Mouse (Mus musculus): ENCODE results near the gene Olfr325. TPM values are rescaled to one million over a fixed set of nuclear protein-coding genes. Genes with fewer than 3 reads are reported as not detected.
"Not testable (repeated sequence)": the region's sequence is repeated elsewhere in the genome, so short reads cannot be mapped to it uniquely, and the experiment has no call there.

Olfr325 gene
- not detected in 2 replicates for total RNA-seq (2014; rRNA removed)
- not detected in 2 replicates for polyA plus RNA-seq (2015; fragmentation: Nextera tagmentation; extraction: Ambion mirVana)

DNA sequence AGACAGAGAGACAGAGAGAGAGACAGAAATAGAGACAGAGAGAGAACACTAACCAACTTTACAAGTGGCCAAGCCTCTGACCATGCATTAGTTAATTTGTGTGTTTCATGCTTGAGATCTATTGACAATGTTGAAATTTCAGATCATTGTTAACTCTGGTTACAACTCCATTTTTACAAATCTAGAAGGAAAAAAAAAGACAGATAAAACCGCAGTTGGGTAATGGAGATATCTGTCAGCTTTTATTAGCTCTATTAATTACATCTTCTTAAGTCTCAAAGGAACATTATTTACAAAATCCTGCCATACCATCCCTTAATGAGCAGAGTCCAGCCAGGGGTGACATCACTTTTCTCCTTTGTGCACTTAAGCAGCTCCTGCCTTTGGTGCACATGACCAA, at the start of gene Olfr325:
TSS of gene Olfr325 (plus strand) at position 301 of the 400 bp plus-strand sequence.
- DNase-seq (no peak), ATAC-seq (no peak)
- Histone ChIP-seq H3K27ac (ENCODE audit: low read depth, low read length) (no peak within 1 kb of the TSS), H3K36me3 (ENCODE audit: insufficient read depth) (no peaks in the 10 kb centered on the region), H3K4me2 (ENCODE audit: low read depth) (no peak within 1 kb of the TSS), H3K9ac (no peak within 1 kb of the TSS), H3K9me3 (ENCODE audit: low read length) (no peaks in the 10 kb centered on the region), H3K27me3 (ENCODE audit: insufficient read depth, low read length) (no peaks in the 10 kb centered on the region), H3K4me3 (ENCODE audit: low read depth, low read length) (no peak within 1 kb of the TSS), H3K4me1 (ENCODE audit: insufficient read depth) (no peaks in the 10 kb centered on the region)
- no peak for TF ChIP-seq CTCF (IDR thresholded peaks at IDR 0.05; ENCODE audit: low read depth)
- 58% methylated on average over 1 of the region's 1 CpGs for WGBS

DNA sequence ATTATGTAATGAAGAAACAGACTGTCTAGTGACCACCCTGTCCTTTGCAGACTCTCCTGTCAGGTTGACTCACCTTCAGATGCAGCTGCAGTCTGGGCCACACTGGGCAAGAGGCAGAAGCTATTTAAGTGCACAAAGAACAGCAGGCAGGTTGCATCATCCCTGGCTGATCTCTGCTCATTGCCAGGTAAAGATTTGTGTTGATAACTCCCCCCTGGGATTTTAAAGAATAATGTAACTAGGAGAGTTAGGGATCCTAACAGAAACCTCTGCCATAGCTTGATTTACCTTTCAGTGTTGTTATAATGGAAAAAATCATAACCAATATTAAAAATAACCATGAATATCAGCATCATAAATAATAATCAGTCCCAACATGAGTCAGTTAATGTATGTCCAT, 42.8 kb upstream of the Olfr325 start, which contains the start of gene Olfr330:
TSS of gene Olfr330 (minus strand) at position 101 of the 400 bp plus-strand sequence.
- DNase-seq; H3K27ac ChIP-seq (ENCODE audit: low read depth, low read length); H3K27me3 ChIP-seq (ENCODE audit: insufficient read depth, low read length); ATAC-seq; H3K9ac ChIP-seq; H3K4me1 ChIP-seq (ENCODE audit: insufficient read depth); H3K36me3 ChIP-seq (ENCODE audit: insufficient read depth); H3K4me2 ChIP-seq (ENCODE audit: low read depth); H3K9me3 ChIP-seq (ENCODE audit: low read length); H3K4me3 ChIP-seq (ENCODE audit: low read depth, low read length): not testable (repeated sequence)

DNA sequence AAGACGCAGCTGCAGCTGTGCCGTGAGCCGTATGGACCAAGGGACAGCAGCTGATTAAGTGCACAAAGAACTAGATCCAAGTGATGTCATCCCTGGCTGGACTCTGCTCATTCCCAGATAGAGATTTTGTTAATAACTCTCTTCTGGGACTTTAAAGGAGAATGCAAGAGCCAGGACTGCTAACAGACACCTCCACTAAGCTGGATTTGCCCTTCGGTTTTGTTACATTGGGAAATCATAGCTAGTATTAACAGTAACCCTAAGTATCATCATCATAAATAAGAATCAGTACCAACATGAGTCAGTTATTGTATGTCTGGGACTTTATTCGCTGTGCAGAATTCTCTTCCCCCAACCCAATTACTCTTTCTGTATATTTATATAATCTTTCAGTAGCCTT, 31.2 kb upstream of the Olfr325 start, which contains the start of gene Olfr329-ps:
TSS of gene Olfr329-ps (minus strand) at position 101 of the 400 bp plus-strand sequence.
- Histone ChIP-seq H3K9ac (no peak within 1 kb of the TSS), H3K36me3 (ENCODE audit: insufficient read depth) (no peaks in the 10 kb centered on the region), H3K27ac (ENCODE audit: low read depth, low read length) (no peak within 1 kb of the TSS), H3K9me3 (ENCODE audit: low read length) (no peaks in the 10 kb centered on the region), H3K4me3 (ENCODE audit: low read depth, low read length) (no peak within 1 kb of the TSS), H3K4me2 (ENCODE audit: low read depth) (no peak within 1 kb of the TSS), H3K27me3 (ENCODE audit: insufficient read depth, low read length) (no peaks in the 10 kb centered on the region), H3K4me1 (ENCODE audit: insufficient read depth) (no peaks in the 10 kb centered on the region)
- TF ChIP-seq CTCF (IDR thresholded peaks at IDR 0.05; ENCODE audit: low read depth), result no peak
- ATAC-seq (no peak), DNase-seq (no peak)
- 71% methylated on average over 5 of the region's 5 CpGs for WGBS

DNA sequence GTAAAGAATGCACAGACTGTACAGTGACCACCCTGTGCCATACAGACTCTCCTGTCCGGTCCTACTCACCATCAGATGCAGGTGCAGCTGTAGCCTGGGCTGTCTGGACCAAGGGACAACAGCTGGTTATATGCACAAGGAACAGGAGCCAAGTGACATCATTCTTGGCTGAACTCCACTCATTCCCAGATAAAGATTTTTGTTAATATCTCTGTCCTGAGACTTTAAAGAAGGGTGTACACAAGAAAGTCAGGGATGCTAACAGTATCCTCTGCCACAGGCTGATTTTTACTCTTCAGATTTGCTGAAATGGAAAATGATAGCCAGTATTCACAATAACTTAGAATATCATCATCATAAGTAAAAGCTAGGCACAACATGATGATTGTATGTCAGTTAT, 22.0 kb upstream of the Olfr325 start, which contains the start of gene Olfr328:
TSS of gene Olfr328 (minus strand) at position 101 of the 400 bp plus-strand sequence.
- no peaks in the 10 kb centered on the region for H3K27me3 ChIP-seq (ENCODE audit: insufficient read depth, low read length)
- TF ChIP-seq CTCF (IDR thresholded peaks at IDR 0.05; ENCODE audit: low read depth), result no peak
- no peak within 1 kb of the TSS for H3K27ac ChIP-seq (ENCODE audit: low read depth, low read length)
- no peak within 1 kb of the TSS for H3K4me3 ChIP-seq (ENCODE audit: low read depth, low read length)
- 68% methylated on average over 1 of the region's 1 CpGs for WGBS
- no peak within 1 kb of the TSS for H3K9ac ChIP-seq
- DNase-seq (no peak), ATAC-seq (no peak)
- H3K4me1 ChIP-seq (ENCODE audit: insufficient read depth), result no peaks in the 10 kb centered on the region
- H3K4me2 ChIP-seq (ENCODE audit: low read depth), result no peak within 1 kb of the TSS
- no peaks in the 10 kb centered on the region for H3K9me3 ChIP-seq (ENCODE audit: low read length)
- H3K36me3 ChIP-seq (ENCODE audit: insufficient read depth), result no peaks in the 10 kb centered on the region

DNA sequence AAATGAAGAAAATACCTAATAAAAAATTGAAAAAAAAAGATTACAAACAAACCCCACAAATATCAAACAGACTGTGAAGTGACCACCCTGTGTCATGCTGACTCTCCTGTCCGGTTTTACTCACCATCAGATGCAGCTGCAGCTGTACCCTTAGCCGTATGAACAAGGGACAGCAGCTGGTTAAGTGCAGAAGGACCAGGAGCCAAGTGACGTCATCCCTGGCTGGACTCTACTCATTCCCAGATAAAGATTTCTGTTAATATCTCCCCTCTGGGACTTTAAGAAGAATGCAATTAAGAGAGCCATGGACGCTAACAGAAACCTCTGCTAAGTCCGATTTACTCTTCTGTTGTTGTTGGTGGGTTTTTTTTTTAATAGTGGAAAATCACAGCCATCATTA, 7.1 kb upstream of the Olfr325 start, which contains the start of gene Olfr224:
TSS of gene Olfr224 (minus strand) at position 149 of the 400 bp plus-strand sequence.
- no peaks in the 10 kb centered on the region for H3K36me3 ChIP-seq (ENCODE audit: insufficient read depth)
- no peaks in the 10 kb centered on the region for H3K4me1 ChIP-seq (ENCODE audit: insufficient read depth)
- no peak within 1 kb of the TSS for H3K4me2 ChIP-seq (ENCODE audit: low read depth)
- WGBS, result 71% methylated on average over 5 of the region's 5 CpGs
- DNase-seq, result no peak
- ATAC-seq, result no peak
- H3K9me3 ChIP-seq (ENCODE audit: low read length), result no peaks in the 10 kb centered on the region
- no peak within 1 kb of the TSS for H3K27ac ChIP-seq (ENCODE audit: low read depth, low read length)
- H3K4me3 ChIP-seq (ENCODE audit: low read depth, low read length), result no peak within 1 kb of the TSS
- H3K9ac ChIP-seq, result no peak within 1 kb of the TSS
- no peak for TF ChIP-seq CTCF (IDR thresholded peaks at IDR 0.05; ENCODE audit: low read depth)
- no peaks in the 10 kb centered on the region for H3K27me3 ChIP-seq (ENCODE audit: insufficient read depth, low read length)

DNA sequence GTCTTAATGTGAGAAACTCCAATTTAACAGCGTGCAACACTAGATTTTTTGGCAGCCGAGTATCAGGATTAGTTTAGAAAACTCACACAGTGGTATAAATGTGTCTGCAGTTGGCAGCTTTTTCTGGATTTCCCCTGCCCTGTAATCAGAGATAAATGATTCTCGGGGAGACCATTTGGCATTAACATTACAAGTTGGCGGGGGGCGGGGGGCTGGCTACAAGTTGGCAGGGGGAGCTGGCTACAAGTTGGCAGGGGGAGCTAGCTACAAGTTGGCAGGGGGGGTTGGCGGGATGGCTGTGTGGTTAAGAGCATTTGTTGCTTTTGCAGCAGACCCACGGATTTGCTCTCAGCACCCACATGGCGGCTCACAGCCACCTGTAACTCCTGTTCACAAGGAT, 1.1 kb downstream of the Olfr325 start:
- H3K9me3 ChIP-seq (ENCODE audit: low read length), result no peaks in the 10 kb centered on the region
- no peak overlapping the region for H3K27ac ChIP-seq (ENCODE audit: low read depth, low read length)
- no peaks in the 10 kb centered on the region for H3K4me1 ChIP-seq (ENCODE audit: insufficient read depth)
- H3K27me3 ChIP-seq (ENCODE audit: insufficient read depth, low read length), result no peaks in the 10 kb centered on the region
- H3K4me3 ChIP-seq (ENCODE audit: low read depth, low read length), result no peak overlapping the region
- no peak overlapping the region for H3K4me2 ChIP-seq (ENCODE audit: low read depth)
- DNase-seq (peak; percentile 83), ATAC-seq (peak; percentile 90)
- no peaks in the 10 kb centered on the region for H3K36me3 ChIP-seq (ENCODE audit: insufficient read depth)
- 38% methylated on average over 8 of the region's 8 CpGs for WGBS
- TF ChIP-seq CTCF (IDR thresholded peaks at IDR 0.05; ENCODE audit: low read depth), result no peak
- no peak overlapping the region for H3K9ac ChIP-seq

DNA sequence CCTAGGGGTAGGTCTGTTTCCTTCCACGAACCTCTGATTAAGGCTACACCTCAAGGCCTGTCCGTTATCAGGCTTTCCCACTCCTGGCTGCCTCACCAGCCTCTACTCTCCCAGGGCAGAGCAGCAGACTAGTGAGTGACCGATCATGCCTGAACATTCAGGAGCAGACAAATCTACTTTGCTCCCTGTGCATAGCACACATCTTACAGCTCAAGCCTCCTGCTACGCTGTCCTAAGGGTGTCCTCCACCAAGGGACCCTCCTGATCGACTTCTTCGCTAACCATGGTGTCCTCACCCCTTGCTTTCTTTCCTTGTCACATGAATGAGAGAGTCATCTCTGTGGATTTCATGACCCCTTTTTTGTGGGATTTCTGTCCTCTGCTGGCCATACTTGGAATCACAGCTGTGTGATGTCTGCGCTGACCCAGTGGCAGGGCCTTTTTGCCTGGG, 10.4 kb downstream of the Olfr325 start:
- Histone ChIP-seq H3K27ac (ENCODE audit: low read depth, low read length) (no peak overlapping the region), H3K4me3 (ENCODE audit: low read depth, low read length) (no peak overlapping the region), H3K27me3 (ENCODE audit: insufficient read depth, low read length) (no peaks in the 10 kb centered on the region), H3K36me3 (ENCODE audit: insufficient read depth) (no peaks in the 10 kb centered on the region), H3K4me1 (ENCODE audit: insufficient read depth) (no peaks in the 10 kb centered on the region), H3K4me2 (ENCODE audit: low read depth) (no peak overlapping the region), H3K9ac (no peak overlapping the region), H3K9me3 (ENCODE audit: low read length) (no peaks in the 10 kb centered on the region)
- DNase-seq, result peak; percentile 21
- no peak for ATAC-seq
- 60% methylated on average over 7 of the region's 7 CpGs for WGBS
- TF ChIP-seq CTCF (IDR thresholded peaks at IDR 0.05; ENCODE audit: low read depth), result peak; percentile 73

All from forebrain, postnatal 0 days (tissue).